Mouse (Mus musculus): ENCODE results near the gene Dynlt1f.
"Not testable (repeated sequence)": the region's sequence is repeated elsewhere in the genome, so short reads cannot be mapped to it uniquely, and the experiment has no call there.

DNA sequence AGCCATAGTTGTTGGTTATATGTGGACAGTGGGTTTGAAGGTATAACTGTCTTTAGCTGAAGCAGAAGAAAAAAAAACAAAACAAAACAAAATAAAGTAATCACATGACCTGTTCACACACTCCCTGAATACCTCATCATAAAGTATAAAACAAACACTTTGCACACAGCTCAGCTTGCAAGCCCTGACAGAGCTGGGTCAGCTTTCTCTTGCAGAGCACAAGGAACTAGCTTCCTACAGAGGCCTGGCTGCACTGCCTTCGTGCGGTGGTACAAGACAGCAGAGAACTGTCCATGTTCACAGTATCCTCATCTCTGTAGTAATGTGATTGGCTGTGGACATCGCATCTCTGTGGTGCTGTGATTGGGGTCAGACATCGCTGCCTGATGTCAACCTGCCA lies 25.3 kb downstream of the Dynlt1f start:
- not testable (repeated sequence) for TF ChIP-seq CTCF, EP300 (IDR thresholded peaks at IDR 0.05; ENCODE audit: low read depth)

All from heart, postnatal 0 days (tissue).